Mouse (Mus musculus) stomach, embryonic 15.5 days (tissue): ENCODE results near the gene Camk2d. TPM values are rescaled to one million over a fixed set of nuclear protein-coding genes. Genes with fewer than 3 reads are reported as not detected.

Experiments used
- ATAC-seq: fragments of 200-750 bp; cut with Nextera tagmentation; 2 replicates; pipeline ENCODE4 v1.8.0; 2017; ENCODE audit warnings: low read depth, moderate number of reproducible peaks, moderate TSS enrichment; ENCODE audit not compliant: insufficient read depth, low FRiP score
- H3K27ac ChIP-seq: fragments of 300-500 bp; sonication (generic); 2 replicates; pipeline ENCODE4 v1.5.1; 2015; ENCODE audit warnings: mild to moderate bottlenecking, inconsistent platforms
- H3K27me3 ChIP-seq: fragments of 300-500 bp; sonication (generic); replicated peaks from 2 replicates; pipeline ENCODE4 v1.6.1; 2015; ENCODE audit warnings: inconsistent platforms
- H3K36me3 ChIP-seq: fragments of 300-500 bp; sonication (generic); 2 replicates; pipeline ENCODE4 v1.6.1; 2015; ENCODE audit warnings: inconsistent platforms
- H3K4me1 ChIP-seq: fragments of 300-500 bp; sonication (generic); 2 replicates; pipeline ENCODE4 v1.6.1; 2015; ENCODE audit warnings: inconsistent platforms
- H3K4me2 ChIP-seq: fragments of 300-500 bp; sonication (generic); 2 replicates; pipeline ENCODE4 v1.6.1; 2015; ENCODE audit warnings: mild to moderate bottlenecking, inconsistent platforms
- H3K4me3 ChIP-seq: fragments of 300-500 bp; sonication (generic); replicated peaks from 2 replicates; pipeline ENCODE4 v1.5.1; 2015; ENCODE audit warnings: inconsistent platforms
- H3K9ac ChIP-seq: fragments of 300-500 bp; sonication (generic); 2 replicates; pipeline ENCODE4 v1.6.1; 2015; ENCODE audit warnings: inconsistent platforms
- H3K9me3 ChIP-seq: fragments of 300-500 bp; sonication (generic); 2 replicates; pipeline ENCODE4 v1.6.1; 2016; ENCODE audit warnings: inconsistent platforms
- WGBS: fragments of 180-500 bp; shearing (Covaris S2); methylation state at CpG from one replicate; pipeline ENCODE4 v1.1.7; 2015; 5-methylcytosine and 5-hydroxymethylcytosine counted together
- polyA plus RNA-seq: library from polyadenylated mRNA; unstranded; fragments of >200 nt; fragmentation: Nextera tagmentation; extraction: Ambion mirVana; gene quantifications from 2 replicates; pipeline ENCODE4 v1.2.1, GENCODE M21; 2015

Camk2d gene
- polyA plus RNA-seq, 1 experiment from 2014 or later, result 37.7 TPM

DNA sequence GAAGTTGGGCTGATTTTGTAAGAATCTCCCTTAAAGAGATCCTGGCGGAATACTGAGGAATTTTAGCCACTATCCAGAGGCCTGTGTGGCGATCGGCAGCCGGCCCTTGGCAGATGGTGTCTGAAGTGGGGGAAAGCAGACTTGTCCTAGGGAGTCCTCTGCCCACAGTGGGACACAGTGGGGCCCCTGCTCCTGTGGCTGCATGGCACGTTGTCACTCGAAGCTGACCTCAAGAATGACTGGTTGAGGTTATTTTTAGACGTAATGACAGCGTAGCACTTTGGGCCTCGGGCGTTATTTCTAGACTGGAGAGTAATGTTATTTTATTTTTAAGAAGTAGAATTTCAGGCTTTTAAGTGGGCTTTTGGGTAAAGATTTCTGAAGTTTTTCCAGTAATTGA is 62.7 kb downstream of the Camk2d start:
- Histone ChIP-seq H3K9ac (no peak overlapping the region), H3K27me3 (no peaks in the 10 kb centered on the region), H3K27ac (no peak overlapping the region), H3K4me3 (no peak overlapping the region), H3K9me3 (no peaks in the 10 kb centered on the region), H3K4me2 (no peak overlapping the region), H3K36me3 (no peaks in the 10 kb centered on the region), H3K4me1 (peaks cover 3% of the 10 kb centered on the region; the same call in 1 of the 2 replicates)
- ATAC-seq, result no peak
- 70% methylated on average over 10 of the region's 10 CpGs for WGBS

DNA sequence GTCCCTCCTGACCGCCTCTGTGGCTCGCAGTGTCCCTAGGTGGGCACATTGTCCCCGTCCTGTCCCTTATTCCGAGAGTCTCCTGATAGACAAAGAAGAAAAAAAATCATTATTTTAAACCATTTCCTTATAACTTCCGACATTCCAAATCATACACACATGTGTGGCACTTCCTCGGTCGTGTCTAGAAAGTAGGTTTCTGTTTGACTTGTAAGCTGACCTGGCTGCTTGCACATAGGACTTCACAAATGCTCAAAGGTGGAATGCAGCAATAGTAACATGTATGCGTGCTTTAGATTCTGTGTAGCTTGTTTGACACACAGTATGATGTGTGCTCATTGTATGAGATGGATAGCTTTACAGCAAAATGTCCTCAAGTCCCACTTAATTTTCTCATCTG is 63.1 kb downstream of the Camk2d start:
- Histone ChIP-seq H3K9me3 (no peaks in the 10 kb centered on the region), H3K27ac (no peak overlapping the region)
- 80% methylated on average over 8 of the region's 8 CpGs for WGBS

DNA sequence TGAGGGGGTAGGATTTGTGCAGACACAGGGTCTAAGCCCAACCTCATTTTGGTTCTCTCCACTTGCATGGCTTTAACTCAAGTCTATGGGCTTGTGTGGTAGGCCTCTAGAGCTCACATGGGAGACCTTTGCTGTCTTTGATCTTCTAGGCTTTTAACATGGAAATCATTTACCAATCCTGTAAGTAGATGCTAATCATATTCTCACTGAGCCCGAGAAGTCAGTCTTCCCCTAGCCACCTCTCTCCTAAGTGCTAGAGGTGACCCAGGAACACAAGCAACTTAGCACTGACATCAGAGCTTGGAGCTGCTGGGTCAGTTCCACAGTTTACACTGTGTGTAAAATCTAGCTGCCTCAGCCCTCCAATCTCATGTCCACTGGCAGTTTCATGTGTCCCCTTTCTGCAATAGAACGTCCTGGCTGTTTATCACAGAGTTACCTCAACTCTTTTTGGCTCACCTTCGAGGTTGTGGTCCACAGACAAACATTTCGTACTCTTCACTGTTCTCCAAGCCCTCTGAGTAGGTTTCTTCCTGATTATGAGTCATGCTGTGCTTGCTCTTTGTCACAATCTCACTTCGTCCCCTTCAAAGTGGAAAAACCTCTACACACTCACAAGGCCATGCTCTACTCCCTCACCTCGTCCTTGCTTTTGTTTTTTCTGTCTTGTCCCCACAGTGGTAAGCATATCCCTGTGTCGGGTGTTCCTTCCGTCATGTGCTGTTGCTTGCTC is 63.9 kb downstream of the Camk2d start:
- WGBS, result 72% methylated on average over 8 of the region's 8 CpGs
- H3K4me3 ChIP-seq, result no peak overlapping the region
- no peaks in the 10 kb centered on the region for H3K9me3 ChIP-seq
- H3K4me2 ChIP-seq, result no peak overlapping the region
- H3K27ac ChIP-seq, result peak overlapping the region; percentile 37; the same call in 1 of the 2 replicates
- no peaks in the 10 kb centered on the region for H3K27me3 ChIP-seq
- no peaks in the 10 kb centered on the region for H3K36me3 ChIP-seq
- peaks cover 3% of the 10 kb centered on the region; the same call in 1 of the 2 replicates for H3K4me1 ChIP-seq
- H3K9ac ChIP-seq, result no peak overlapping the region
- 0 out of 2 replicates have a peak, but pooled peaks have one; percentile 31 for ATAC-seq

More for the DNA sequence above, 63.1 kb downstream of the Camk2d start:
- H3K27me3 ChIP-seq, result no peaks in the 10 kb centered on the region
- no peak overlapping the region for H3K4me2 ChIP-seq
- H3K36me3 ChIP-seq, result no peaks in the 10 kb centered on the region
- ATAC-seq, result no peak
- H3K4me3 ChIP-seq, result no peak overlapping the region
- H3K9ac ChIP-seq, result no peak overlapping the region
- peaks cover 3% of the 10 kb centered on the region; the same call in 1 of the 2 replicates for H3K4me1 ChIP-seq

DNA sequence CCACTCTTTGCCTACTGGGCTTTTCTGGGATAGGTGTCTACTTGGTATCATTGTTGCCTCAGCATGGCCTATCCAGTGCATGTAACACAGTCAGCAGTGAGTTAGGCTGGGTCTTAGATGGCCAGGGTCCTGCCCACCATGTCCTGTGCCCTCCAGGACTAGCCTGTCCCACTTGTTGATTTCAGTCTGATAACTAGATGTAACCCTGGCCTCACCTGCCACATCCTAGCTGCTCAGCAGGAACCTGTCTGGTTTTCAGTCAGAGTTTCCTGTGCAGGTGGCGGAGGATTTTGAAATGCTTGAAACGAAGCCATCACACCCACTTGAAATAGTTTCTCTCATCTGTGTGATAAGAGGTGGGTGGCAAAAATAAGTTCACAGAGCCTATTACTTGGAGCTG is 64.5 kb downstream of the Camk2d start:
- 70% methylated on average over 2 of the region's 2 CpGs for WGBS
- Histone ChIP-seq H3K4me2 (no peak overlapping the region), H3K9ac (no peak overlapping the region), H3K36me3 (no peaks in the 10 kb centered on the region), H3K4me3 (no peak overlapping the region), H3K27ac (peak overlapping the region; percentile 37; the same call in 1 of the 2 replicates), H3K9me3 (no peaks in the 10 kb centered on the region), H3K4me1 (peaks cover 3% of the 10 kb centered on the region; the same call in 1 of the 2 replicates), H3K27me3 (no peaks in the 10 kb centered on the region)
- no peak for ATAC-seq

DNA sequence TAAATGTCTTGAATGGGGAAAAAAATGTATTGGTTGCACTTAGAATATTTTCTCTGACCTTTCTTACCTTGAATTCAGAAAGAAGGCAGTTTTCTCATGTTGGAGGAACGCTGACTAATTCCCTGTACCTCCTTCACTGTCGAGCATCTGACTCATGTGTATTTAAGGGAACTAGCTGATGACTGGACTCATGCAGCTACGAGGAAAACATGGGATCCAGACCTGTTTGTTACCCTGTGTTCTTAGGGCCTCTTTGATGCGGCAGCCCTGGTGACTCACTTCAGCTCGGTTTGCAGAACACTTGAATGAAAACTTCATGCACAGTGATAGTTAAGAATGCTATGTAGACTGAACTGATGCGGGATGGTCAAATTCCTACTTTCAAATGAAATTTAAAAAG is 64.9 kb downstream of the Camk2d start:
- no peaks in the 10 kb centered on the region for H3K9me3 ChIP-seq
- H3K27ac ChIP-seq, result peak overlapping the region; percentile 37; the same call in 1 of the 2 replicates
- no peak overlapping the region for H3K9ac ChIP-seq
- H3K4me3 ChIP-seq, result no peak overlapping the region
- no peak overlapping the region for H3K4me2 ChIP-seq
- 64% methylated on average over 6 of the region's 6 CpGs for WGBS
- ATAC-seq, result no peak
- H3K4me1 ChIP-seq, result peaks cover 3% of the 10 kb centered on the region; the same call in 1 of the 2 replicates
- H3K27me3 ChIP-seq, result no peaks in the 10 kb centered on the region
- no peaks in the 10 kb centered on the region for H3K36me3 ChIP-seq

DNA sequence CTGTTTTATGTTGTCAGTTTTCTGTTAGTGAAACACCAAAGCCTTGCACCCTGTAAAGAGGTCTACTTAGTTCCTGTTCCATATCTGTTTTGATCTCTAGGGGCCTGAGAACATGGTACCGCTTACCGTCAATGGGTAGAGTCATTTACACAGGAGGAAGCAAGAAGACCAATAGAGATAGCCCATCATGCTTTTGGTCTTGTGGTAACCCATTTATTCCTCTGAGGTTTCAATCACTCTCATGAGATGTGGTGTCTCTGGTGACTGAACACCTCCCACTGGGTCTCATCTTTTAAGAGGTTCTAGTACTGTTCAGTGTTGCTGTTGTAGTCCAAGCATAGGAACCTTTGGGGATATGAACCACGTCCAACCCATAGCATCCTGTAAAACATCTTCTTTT is 65.8 kb downstream of the Camk2d start:
- H3K27me3 ChIP-seq, result no peaks in the 10 kb centered on the region
- 84% methylated on average over 3 of the region's 3 CpGs for WGBS

DNA sequence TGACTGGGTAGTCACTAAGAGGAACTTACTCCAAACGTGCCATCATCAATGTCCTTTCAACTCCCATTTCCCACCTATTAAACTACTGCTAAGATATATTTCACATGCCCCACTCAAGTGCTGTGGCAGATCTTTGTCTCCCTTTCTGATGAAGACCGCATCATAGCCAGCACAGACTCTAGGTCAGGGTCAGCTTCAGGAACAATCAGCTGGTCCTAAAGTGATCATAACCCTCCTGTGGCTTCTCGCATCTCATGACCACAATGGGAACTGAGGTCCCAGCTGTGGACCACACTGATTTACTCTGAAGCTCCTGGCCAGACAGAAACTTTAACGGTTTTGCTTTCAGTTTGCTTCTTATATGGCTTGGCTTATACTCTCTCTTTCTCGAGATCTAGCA is 67.3 kb downstream of the Camk2d start:
- H3K27ac ChIP-seq, result no peak overlapping the region
- H3K4me1 ChIP-seq, result peaks cover 14% of the 10 kb centered on the region
- WGBS, result 62% methylated on average over 5 of the region's 5 CpGs
- H3K4me3 ChIP-seq, result no peak overlapping the region
- H3K9me3 ChIP-seq, result no peaks in the 10 kb centered on the region
- no peaks in the 10 kb centered on the region for H3K36me3 ChIP-seq
- H3K9ac ChIP-seq, result no peak overlapping the region
- no peaks in the 10 kb centered on the region for H3K27me3 ChIP-seq
- H3K4me2 ChIP-seq, result peak overlapping the region; percentile 23; the same call in 1 of the 2 replicates
- no peak for ATAC-seq

More for the DNA sequence above, 65.8 kb downstream of the Camk2d start:
- Histone ChIP-seq H3K9me3 (no peaks in the 10 kb centered on the region), H3K9ac (no peak overlapping the region), H3K4me2 (no peak overlapping the region), H3K4me3 (no peak overlapping the region), H3K4me1 (peaks cover 3% of the 10 kb centered on the region; the same call in 1 of the 2 replicates), H3K27ac (no peak overlapping the region), H3K36me3 (no peaks in the 10 kb centered on the region)
- no peak for ATAC-seq

DNA sequence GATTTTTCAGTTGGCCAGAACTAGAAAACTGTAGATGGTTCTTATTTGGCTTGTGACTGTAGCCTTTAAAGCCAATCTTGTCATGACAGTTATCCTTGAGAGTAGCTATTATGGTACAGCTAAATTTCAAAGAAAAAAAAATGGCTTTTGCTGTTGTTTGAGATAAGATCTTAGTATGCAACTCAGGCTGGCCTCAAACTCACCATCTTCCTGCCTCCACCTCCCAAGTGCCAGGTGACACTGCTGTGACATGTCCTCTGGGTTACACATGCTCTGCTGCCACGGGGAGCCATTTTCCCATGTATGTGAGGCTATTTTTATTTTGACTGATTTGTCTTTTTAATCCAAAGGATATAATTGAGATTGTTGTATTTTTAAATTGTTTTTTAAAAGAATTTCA is 69.8 kb downstream of the Camk2d start:
- H3K27ac ChIP-seq, result no peak overlapping the region
- WGBS, result 82% methylated on average over 1 of the region's 1 CpGs
- no peaks in the 10 kb centered on the region for H3K27me3 ChIP-seq
- H3K9me3 ChIP-seq, result no peaks in the 10 kb centered on the region
- H3K9ac ChIP-seq, result no peak overlapping the region
- H3K36me3 ChIP-seq, result no peaks in the 10 kb centered on the region
- H3K4me1 ChIP-seq, result peaks cover 17% of the 10 kb centered on the region
- H3K4me2 ChIP-seq, result no peak overlapping the region
- H3K4me3 ChIP-seq, result no peak overlapping the region
- no peak for ATAC-seq

DNA sequence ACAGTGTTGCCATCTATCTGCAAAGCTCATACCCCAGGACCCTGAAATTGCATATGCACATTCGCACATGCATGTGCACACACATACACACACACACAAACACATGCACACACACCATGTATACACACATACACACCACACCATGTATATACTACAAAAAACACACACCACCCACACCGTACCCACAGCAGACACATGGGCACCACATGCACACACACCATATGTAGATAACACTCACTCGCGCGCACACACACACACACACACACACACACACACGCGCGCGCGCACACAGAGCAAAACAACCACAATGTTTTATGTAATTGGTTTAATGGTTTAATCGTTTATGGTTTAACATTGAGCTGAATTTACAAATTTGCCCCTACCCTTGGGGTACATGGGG is 70.9 kb downstream of the Camk2d start:
- peak overlapping the region; percentile 60; the same call in 1 of the 2 replicates for H3K27ac ChIP-seq
- no peak overlapping the region for H3K4me3 ChIP-seq
- H3K36me3 ChIP-seq, result no peaks in the 10 kb centered on the region
- H3K4me2 ChIP-seq, result no peak overlapping the region
- no peaks in the 10 kb centered on the region for H3K27me3 ChIP-seq
- H3K4me1 ChIP-seq, result peaks cover 17% of the 10 kb centered on the region
- ATAC-seq, result 0 out of 2 replicates have a peak, but pooled peaks have one; percentile 5
- no peaks in the 10 kb centered on the region for H3K9me3 ChIP-seq
- H3K9ac ChIP-seq, result no peak overlapping the region
- WGBS, result 90% methylated on average over 11 of the region's 11 CpGs

DNA sequence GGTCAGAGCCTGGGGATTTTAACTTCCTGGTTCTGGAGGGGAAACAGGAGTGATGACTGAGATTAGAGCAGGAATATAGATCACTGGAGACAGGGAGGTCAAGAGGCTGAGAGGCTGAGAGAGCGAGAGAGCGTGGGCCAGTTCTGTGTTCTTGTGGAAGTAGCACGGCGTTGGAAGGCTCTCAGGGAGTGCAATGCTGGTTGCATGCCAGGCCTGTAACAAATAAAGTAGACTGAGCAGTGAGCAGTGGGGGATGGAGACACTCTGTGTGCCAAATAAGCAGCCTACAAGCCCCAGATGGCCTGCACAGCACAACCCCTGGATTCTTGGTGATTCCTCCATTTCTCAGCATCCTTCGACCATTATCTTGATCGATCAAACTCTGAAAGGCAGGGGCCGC is 71.3 kb downstream of the Camk2d start:
- Histone ChIP-seq H3K27ac (peak overlapping the region; percentile 60; the same call in 1 of the 2 replicates), H3K4me3 (no peak overlapping the region), H3K36me3 (no peaks in the 10 kb centered on the region), H3K4me2 (no peak overlapping the region; the same call in 1 of the 2 replicates), H3K27me3 (no peaks in the 10 kb centered on the region), H3K9me3 (no peaks in the 10 kb centered on the region), H3K4me1 (peaks cover 17% of the 10 kb centered on the region), H3K9ac (no peak overlapping the region)
- peak; percentile 75; the same call in 1 of the 2 replicates for ATAC-seq
- WGBS, result 47% methylated on average over 7 of the region's 7 CpGs

DNA sequence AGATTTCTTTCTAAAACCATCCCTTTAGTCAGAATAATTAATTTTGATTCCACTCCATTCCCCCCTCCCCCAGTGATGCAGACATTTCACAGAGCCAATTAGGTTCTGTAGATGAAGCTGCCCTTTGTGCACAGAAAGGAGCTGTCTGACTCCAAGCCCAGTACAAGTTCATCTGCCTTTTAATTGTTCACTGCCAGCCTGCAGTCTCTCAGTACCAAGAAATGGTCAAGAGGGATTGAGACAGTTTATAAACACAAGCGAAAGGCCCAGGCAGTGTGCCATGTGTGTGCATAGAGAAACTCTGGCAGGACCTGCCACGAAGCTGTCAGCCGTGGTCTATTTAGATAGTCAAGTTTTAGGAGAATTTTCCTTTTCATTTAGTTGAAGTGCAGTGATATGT is 72.0 kb downstream of the Camk2d start:
- H3K9ac ChIP-seq, result no peak overlapping the region
- H3K9me3 ChIP-seq, result no peaks in the 10 kb centered on the region
- WGBS, result 30% methylated on average over 3 of the region's 3 CpGs
- no peak overlapping the region; the same call in 1 of the 2 replicates for H3K4me2 ChIP-seq
- H3K36me3 ChIP-seq, result no peaks in the 10 kb centered on the region
- no peaks in the 10 kb centered on the region for H3K27me3 ChIP-seq
- peak; percentile 59; the same call in 1 of the 2 replicates for ATAC-seq
- no peak overlapping the region for H3K4me3 ChIP-seq
- peak overlapping the region; percentile 31; the same call in 1 of the 2 replicates for H3K27ac ChIP-seq
- peaks cover 17% of the 10 kb centered on the region for H3K4me1 ChIP-seq

DNA sequence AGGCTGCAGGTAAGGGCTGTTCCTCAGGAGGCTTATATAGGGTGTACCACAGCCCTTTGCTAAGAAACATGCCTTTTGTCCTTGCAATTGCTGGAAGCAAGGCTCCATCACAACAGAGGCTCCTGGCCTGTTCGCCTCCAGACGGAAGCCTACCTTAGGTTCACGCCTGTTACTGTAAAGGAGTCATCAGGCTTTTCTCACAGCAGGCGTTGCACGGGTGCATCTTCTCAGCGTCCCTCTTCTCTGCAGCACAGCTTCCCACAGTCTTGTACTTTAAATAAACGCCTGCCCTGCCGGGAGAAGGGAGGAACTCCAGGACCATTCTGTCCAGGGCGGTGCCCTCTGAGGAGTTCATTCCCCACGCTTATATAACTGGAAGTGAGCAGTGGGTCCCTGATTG is 72.6 kb downstream of the Camk2d start:
- Histone ChIP-seq H3K4me3 (no peak overlapping the region), H3K4me2 (no peak overlapping the region), H3K9ac (no peak overlapping the region), H3K27ac (peak overlapping the region; percentile 68; the same call in 1 of the 2 replicates), H3K27me3 (no peaks in the 10 kb centered on the region), H3K36me3 (no peaks in the 10 kb centered on the region), H3K4me1 (peaks cover 17% of the 10 kb centered on the region), H3K9me3 (no peaks in the 10 kb centered on the region)
- no peak for ATAC-seq
- WGBS, result 36% methylated on average over 10 of the region's 10 CpGs
